Mouse (Mus musculus): ENCODE data around the gene Lrch4. TPM values are rescaled to one million over a fixed set of nuclear protein-coding genes. Genes with fewer than 3 reads are reported as not detected.
"Not testable (repeated sequence)": the region's sequence is repeated elsewhere in the genome, so short reads cannot be mapped to it uniquely, and the experiment has no call there.

The Lrch4 gene
- total RNA-seq, 2 experiments from 2014 or later, result 18.4 to 20.5 TPM

- intact Hi-C loops (cut with DNase I), result no loop called here
- peak; percentile 72 to 79 for DNase-seq
These were observed 18.2 kb upstream of the Lrch4 start for GRCm38 (mm10) chr5:137610548-137611244.

GRCm38 (mm10) chr5:137611245-137611602 lies 17.7 kb upstream of the Lrch4 start:
- intact Hi-C loops (cut with DNase I), result no loop called here

GRCm38 (mm10) chr5:137613076-137613475 lies 15.8 kb upstream of the Lrch4 start:
- intact Hi-C loops (cut with DNase I), result no loop called here
- peak in 1 of 2 experiments; percentile 11 for DNase-seq

More at GRCm38 (mm10) chr5:137611245-137611602, 17.7 kb upstream of the Lrch4 start:
- DNase-seq, result peak; percentile 59 to 71

- DNase-seq, result peak in 1 of 2 experiments; percentile 27
These were observed 15.4 kb upstream of the Lrch4 start, which contains the start of gene Pcolce for GRCm38 (mm10) chr5:137613550-137613949. Gene Pcolce, minus strand, starts transcription at chr5:137613784.

GRCm38 (mm10) chr5:137614921-137615320 lies 14.0 kb upstream of the Lrch4 start:
- intact Hi-C loops (cut with DNase I); DNase-seq: not testable (repeated sequence)

More at GRCm38 (mm10) chr5:137613550-137613949, 15.4 kb upstream of the Lrch4 start, which contains the start of gene Pcolce:
- intact Hi-C loops (cut with DNase I), result no loop called here

GRCm38 (mm10) chr5:137615347-137615746 lies 13.6 kb upstream of the Lrch4 start:
- DNase-seq, result no peak
- intact Hi-C loops (cut with DNase I), result no loop called here

GRCm38 (mm10) chr5:137623937-137624530 lies 4.9 kb upstream of the Lrch4 start:
- intact Hi-C loops (cut with DNase I), result no loop called here
- DNase-seq, result no peak

- DNase-seq, result no peak
- intact Hi-C loops (cut with DNase I), result loop anchor here (1.0 to 5.0 kb wide), 2 partner anchors 27 to 41 kb away; partner anchors contain the start of gene Mospd3
These were observed 930 bp upstream of the Lrch4 start for GRCm38 (mm10) chr5:137627991-137628390.

- no peak for DNase-seq
- intact Hi-C loops (cut with DNase I), result loop anchor here (5.0 kb wide), 1 partner anchor 42 kb away; no protein-coding TSS in a partner anchor
These were observed 393 bp downstream of the Lrch4 start for GRCm38 (mm10) chr5:137629306-137629721.

- intact Hi-C loops (cut with DNase I), result loop anchor here (5.0 kb wide), 1 partner anchor 43 kb away; no protein-coding TSS in a partner anchor
- no peak for DNase-seq
These were observed 1.1 kb downstream of the Lrch4 start for GRCm38 (mm10) chr5:137629906-137630545.

- intact Hi-C loops (cut with DNase I), result no loop called here
These were observed 1.7 kb downstream of the Lrch4 start for GRCm38 (mm10) chr5:137630602-137631001.

GRCm38 (mm10) chr5:137631171-137631570 lies 2.2 kb downstream of the Lrch4 start:
- intact Hi-C loops (cut with DNase I), result no loop called here
- peak; percentile 42 to 58 for DNase-seq

More at GRCm38 (mm10) chr5:137630602-137631001, 1.7 kb downstream of the Lrch4 start:
- DNase-seq, result peak; percentile 40 to 53

- DNase-seq, result no peak
- intact Hi-C loops (cut with DNase I), result no loop called here
These were observed 2.7 kb downstream of the Lrch4 start for GRCm38 (mm10) chr5:137631591-137631990.

- DNase-seq, result no peak
- intact Hi-C loops (cut with DNase I), result no loop called here
These were observed 4.6 kb downstream of the Lrch4 start for GRCm38 (mm10) chr5:137633397-137634084.

- intact Hi-C loops (cut with DNase I), result no loop called here
- no peak for DNase-seq
These were observed 10.6 kb downstream of the Lrch4 start for GRCm38 (mm10) chr5:137639472-137639871.

- intact Hi-C loops (cut with DNase I), result no loop called here
- DNase-seq, result peak in 1 of 2 experiments; percentile 44
These were observed 12.1 kb downstream of the Lrch4 start, which contains the start of gene Sap25 for GRCm38 (mm10) chr5:137641054-137641453. Gene Sap25, plus strand, starts transcription at chr5:137641334.

- no peak for DNase-seq
- intact Hi-C loops (cut with DNase I), result no loop called here
These were observed 14.0 kb downstream of the Lrch4 start for GRCm38 (mm10) chr5:137642886-137643285.

GRCm38 (mm10) chr5:137644484-137644883 lies 15.6 kb downstream of the Lrch4 start:
- no peak for DNase-seq
- intact Hi-C loops (cut with DNase I), result no loop called here

- intact Hi-C loops (cut with DNase I), result no loop called here
- no peak for DNase-seq
These were observed 16.2 kb downstream of the Lrch4 start for GRCm38 (mm10) chr5:137645091-137645651.

- DNase-seq, result peak in 1 of 2 experiments; percentile 37
- intact Hi-C loops (cut with DNase I), result no loop called here
These were observed 16.8 kb downstream of the Lrch4 start, which contains the start of gene Irs3 for GRCm38 (mm10) chr5:137645652-137646091. Gene Irs3, minus strand, starts transcription at chr5:137645714.
